Mouse (Mus musculus) midbrain, embryonic 12.5 days (tissue): ENCODE data around the gene Gm32742. TPM values are rescaled to one million over a fixed set of nuclear protein-coding genes. Genes with fewer than 3 reads are reported as not detected.

Source experiments
- ATAC-seq: fragments of 200-750 bp; cut with Nextera tagmentation; 2 replicates; pipeline ENCODE4 v1.8.0; 2017; ENCODE audit warnings: low read depth, moderate TSS enrichment, moderate library complexity; ENCODE audit not compliant: low FRiP score
- H3K27ac ChIP-seq: fragments of 300-500 bp; sonication (generic); replicated peaks from 2 replicates; pipeline ENCODE4 v1.5.1; 2016; ENCODE audit warnings: mild to moderate bottlenecking
- H3K27me3 ChIP-seq: fragments of 300-500 bp; sonication (generic); 2 replicates; pipeline ENCODE4 v1.6.1; 2016; ENCODE audit warnings: mild to moderate bottlenecking
- H3K36me3 ChIP-seq: fragments of 300-500 bp; sonication (generic); 2 replicates; pipeline ENCODE4 v1.6.1; 2016
- H3K4me1 ChIP-seq: fragments of 300-500 bp; sonication (generic); 2 replicates; pipeline ENCODE4 v1.6.1; 2016
- H3K4me2 ChIP-seq: fragments of 300-500 bp; sonication (generic); replicated peaks from 2 replicates; pipeline ENCODE4 v1.6.1; 2016; ENCODE audit warnings: mild to moderate bottlenecking, moderate library complexity
- H3K4me3 ChIP-seq: fragments of 300-500 bp; sonication (generic); 2 replicates; pipeline ENCODE4 v1.5.1; 2016; ENCODE audit warnings: mild to moderate bottlenecking
- H3K9ac ChIP-seq: fragments of 300-500 bp; sonication (generic); replicated peaks from 2 replicates; pipeline ENCODE4 v1.6.1; 2016; ENCODE audit warnings: mild to moderate bottlenecking, moderate library complexity
- H3K9me3 ChIP-seq: fragments of 300-500 bp; sonication (generic); 2 replicates; pipeline ENCODE4 v1.6.1; 2016; ENCODE audit warnings: mild to moderate bottlenecking
- WGBS: fragments of 180-500 bp; shearing (Covaris S2); methylation state at CpG from one replicate; pipeline ENCODE4 v1.1.7; 2016; 5-methylcytosine and 5-hydroxymethylcytosine counted together
- polyA plus RNA-seq: library from polyadenylated mRNA; unstranded; fragments of >200 nt; fragmentation: Nextera tagmentation; extraction: Ambion mirVana; gene quantifications from 2 replicates; pipeline ENCODE4 v1.2.1, GENCODE M21; 2016

Gene Gm32742
- not detected in 2 replicates for polyA plus RNA-seq

DNA sequence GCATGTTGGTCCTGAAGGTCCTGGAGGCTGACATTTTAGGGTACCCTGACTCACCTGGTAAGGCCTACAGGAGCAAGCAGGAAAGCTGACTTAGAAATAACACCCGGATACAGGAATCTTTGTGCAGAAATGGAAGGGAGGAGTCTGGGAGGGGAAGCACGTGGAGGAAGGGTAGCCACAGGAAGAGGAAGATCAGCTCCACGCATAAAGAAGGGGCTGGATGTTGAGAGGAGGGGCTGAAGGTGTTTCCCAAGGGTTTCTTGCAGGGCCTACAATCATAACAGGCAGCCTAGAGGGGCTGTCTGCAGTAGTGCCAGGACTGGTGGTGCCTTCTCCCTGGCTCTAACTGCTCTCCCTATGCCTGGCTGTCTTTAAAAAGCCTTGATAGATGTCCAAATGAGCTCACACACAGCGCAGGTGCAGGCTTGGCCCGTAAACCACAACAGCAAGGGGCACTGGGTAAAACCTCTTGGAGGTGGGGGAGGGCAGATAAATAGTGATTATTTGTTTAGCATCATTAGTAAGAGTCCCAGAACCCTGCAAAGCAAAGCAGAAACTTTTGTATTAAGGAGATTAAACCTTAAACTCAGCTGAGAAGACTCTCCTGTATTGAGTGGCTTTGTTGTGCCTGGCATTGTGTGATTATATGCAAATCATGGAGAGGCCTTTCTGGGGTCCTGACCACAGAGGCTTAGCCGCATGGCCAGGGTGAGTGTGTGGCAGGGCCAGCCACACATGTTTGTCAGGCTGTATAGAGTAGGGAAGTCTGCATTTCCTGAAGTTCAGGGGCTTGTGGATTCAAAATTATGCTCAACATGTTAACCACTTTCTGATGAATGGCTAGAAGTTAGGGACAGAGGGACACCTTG, at the start of gene Gm32742:
Gene Gm32742 (minus strand): TSS at position 206 of the 869 bp plus-strand sequence.
- no peaks in the 10 kb centered on the region for H3K9me3 ChIP-seq
- no peak within 1 kb of the TSS for H3K9ac ChIP-seq
- ATAC-seq: no peak
- H3K4me3 ChIP-seq: no peak within 1 kb of the TSS
- no peak within 1 kb of the TSS for H3K4me2 ChIP-seq
- no peaks in the 10 kb centered on the region; the same call in 1 of the 2 replicates for H3K27me3 ChIP-seq
- no peak within 1 kb of the TSS for H3K27ac ChIP-seq
- no peaks in the 10 kb centered on the region for H3K36me3 ChIP-seq
- 0 out of 2 replicates have a peak, but pooled peaks cover 6% of the 10 kb centered on the region for H3K4me1 ChIP-seq
- 43% methylated on average over 6 of the region's 6 CpGs for WGBS

DNA sequence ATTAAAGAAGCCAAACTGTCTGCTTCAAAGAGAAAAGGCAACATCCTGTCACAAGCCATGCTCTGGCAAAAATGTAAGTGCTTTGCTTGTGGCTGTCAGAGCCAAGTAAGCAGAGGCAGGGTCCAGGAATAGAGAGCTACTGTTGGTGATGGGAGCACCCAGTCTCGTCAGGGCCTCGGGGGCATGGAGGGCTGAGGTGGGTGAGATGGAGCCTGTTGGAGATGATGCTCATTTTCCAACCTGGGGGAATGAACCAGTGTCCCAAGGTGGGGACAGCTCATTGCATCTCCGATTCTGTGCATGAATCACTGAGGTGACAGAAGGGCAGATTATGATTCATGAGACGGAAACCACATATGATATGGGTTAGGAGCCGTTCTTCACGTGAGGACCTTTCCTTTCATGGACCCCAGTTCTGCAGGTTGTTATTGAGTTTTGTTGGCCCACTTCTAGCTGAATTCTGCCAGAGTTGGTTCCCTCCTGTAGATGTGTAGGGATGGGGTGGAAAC, 48.5 kb upstream of the Gm32742 start:
- no peaks in the 10 kb centered on the region for H3K27me3 ChIP-seq
- no peak overlapping the region for H3K4me2 ChIP-seq
- H3K36me3 ChIP-seq: no peaks in the 10 kb centered on the region
- H3K9me3 ChIP-seq: no peaks in the 10 kb centered on the region
- no peak overlapping the region for H3K27ac ChIP-seq
- WGBS: 89% methylated on average over 6 of the region's 6 CpGs
- no peaks in the 10 kb centered on the region for H3K4me1 ChIP-seq
- no peak overlapping the region for H3K9ac ChIP-seq
- no peak for ATAC-seq
- no peak overlapping the region for H3K4me3 ChIP-seq

DNA sequence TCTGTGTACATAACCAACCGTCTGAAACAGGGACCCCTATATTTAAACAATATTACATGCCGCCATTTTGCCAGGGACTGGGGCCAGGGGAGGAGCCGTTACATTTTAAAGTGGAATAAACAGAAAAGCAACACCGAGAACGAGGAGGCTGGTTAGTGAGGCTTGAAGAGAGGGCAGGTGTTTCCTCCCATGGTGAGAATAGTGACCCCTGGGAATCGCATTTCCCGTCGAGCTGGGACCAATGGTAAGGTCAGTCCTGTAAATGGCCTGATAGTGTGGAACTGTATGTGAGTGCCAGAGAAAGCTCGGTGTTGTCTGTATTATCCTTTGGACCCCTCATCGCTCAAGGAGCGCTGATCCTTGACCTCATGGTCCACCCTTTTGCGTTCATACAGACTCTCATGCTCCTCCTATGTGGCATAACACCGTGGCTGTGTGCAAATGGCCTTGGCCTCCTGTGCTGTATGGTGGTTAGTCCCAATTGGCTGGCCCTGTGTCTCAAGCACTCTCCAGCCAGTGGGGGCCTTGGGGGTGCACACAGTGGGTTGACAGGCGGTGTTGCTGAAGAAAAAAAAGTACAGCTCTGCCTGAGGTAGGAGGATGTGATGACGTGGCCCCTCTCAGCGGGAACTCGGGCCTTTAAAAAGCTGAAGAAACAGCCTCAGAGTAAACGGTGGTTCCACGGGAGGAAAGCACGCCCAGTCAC, 47.9 kb upstream of the Gm32742 start, which contains the start of gene Pou2af1:
Gene Pou2af1 (plus strand): TSS at position 686 of the 706 bp plus-strand sequence.
- Histone ChIP-seq H3K4me3 (no peak within 1 kb of the TSS), H3K27ac (no peak within 1 kb of the TSS), H3K36me3 (no peaks in the 10 kb centered on the region), H3K4me1 (no peaks in the 10 kb centered on the region), H3K4me2 (no peak within 1 kb of the TSS), H3K9ac (no peak within 1 kb of the TSS), H3K9me3 (no peaks in the 10 kb centered on the region), H3K27me3 (no peaks in the 10 kb centered on the region)
- ATAC-seq: no peak
- 83% methylated on average over 20 of the region's 20 CpGs for WGBS

DNA sequence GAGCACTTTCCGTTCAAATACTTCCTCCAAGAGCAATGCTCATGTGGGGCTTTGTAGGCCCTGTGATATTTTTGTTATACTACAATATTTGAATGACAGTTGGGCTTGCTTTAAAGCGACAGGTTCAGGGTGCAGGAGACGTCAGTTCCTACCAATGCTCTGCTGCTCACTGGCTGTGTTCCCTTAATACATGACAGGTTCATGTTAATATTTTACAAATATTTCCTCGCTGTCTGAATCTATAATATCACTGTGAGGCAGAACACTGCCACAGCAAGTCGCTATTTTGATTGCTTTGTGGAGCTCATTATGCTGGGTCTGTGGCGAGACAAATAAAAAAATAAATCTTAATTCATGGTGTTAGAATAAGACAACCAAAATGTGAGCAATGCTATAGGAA, 45.9 kb upstream of the Gm32742 start:
- Histone ChIP-seq H3K9ac (no peak overlapping the region), H3K36me3 (no peaks in the 10 kb centered on the region), H3K27me3 (no peaks in the 10 kb centered on the region), H3K4me1 (no peaks in the 10 kb centered on the region), H3K4me3 (no peak overlapping the region), H3K9me3 (no peaks in the 10 kb centered on the region), H3K27ac (no peak overlapping the region), H3K4me2 (no peak overlapping the region)
- WGBS: 75% methylated on average over 6 of the region's 6 CpGs
- no peak for ATAC-seq

DNA sequence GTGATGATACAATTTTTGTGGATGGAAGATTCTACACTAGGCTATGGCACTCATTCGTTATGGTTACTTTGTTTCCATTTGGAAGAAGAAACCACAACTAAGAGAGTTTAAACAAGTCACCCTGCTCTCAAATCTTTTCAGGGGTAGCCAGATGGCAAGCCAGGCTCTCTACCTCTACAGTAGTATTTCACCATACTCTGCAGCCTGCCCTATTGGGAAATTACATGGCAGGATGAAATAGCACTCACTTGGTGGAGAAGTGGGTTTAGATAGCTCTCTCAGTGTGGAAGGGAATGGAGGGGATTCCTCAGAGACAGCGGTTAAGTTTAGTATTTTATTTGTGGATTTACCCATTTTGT, 43.6 kb upstream of the Gm32742 start:
- Histone ChIP-seq H3K9me3 (no peaks in the 10 kb centered on the region), H3K36me3 (no peaks in the 10 kb centered on the region), H3K9ac (no peak overlapping the region), H3K4me1 (no peaks in the 10 kb centered on the region), H3K27ac (no peak overlapping the region), H3K27me3 (no peaks in the 10 kb centered on the region), H3K4me2 (no peak overlapping the region), H3K4me3 (no peak overlapping the region)
- no peak for ATAC-seq
- WGBS: 93% methylated on average over 2 of the region's 2 CpGs

DNA sequence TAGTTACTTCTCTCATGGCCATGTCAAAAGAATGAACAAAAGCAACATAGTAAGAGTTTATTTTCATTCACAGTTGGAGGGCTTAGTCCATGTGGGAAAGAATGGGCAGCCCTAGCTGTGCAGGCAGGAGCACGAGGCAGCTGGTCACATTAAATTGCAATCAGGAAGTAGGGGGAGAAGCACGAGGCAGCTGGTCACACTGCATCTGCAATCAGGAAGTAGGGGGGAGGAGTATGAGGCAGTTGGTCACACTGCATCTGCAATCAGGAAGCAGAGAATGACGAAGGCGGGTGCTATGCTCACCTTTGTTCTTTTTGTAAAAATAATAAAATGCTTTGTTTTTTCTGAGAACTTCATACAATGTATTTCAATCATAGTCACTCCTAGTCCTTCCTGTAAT, 29.5 kb upstream of the Gm32742 start:
- Histone ChIP-seq H3K9me3 (no peaks in the 10 kb centered on the region), H3K4me2 (no peak overlapping the region), H3K27me3 (no peaks in the 10 kb centered on the region), H3K4me3 (no peak overlapping the region), H3K27ac (no peak overlapping the region), H3K4me1 (no peaks in the 10 kb centered on the region), H3K36me3 (no peaks in the 10 kb centered on the region), H3K9ac (no peak overlapping the region)
- 85% methylated on average over 4 of the region's 4 CpGs for WGBS
- ATAC-seq: no peak

DNA sequence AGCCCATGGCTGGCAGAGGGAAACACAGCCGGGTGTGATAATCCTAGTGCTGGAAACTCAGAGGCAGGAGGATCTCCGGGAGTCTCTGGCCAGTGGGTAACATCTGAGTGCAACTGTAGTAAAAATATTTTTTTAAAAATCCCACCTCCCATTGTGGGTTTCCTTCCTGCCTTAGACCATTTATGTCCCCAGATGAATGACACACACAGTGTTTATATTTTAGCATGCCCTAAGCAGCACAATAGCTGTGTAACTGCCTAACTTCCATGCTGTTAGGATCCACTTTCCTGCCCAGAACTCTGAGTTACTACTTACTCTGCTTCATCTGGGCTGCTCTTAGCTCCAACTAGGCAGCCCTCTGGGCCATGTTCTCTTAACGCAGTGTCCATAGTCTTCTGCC, 25.3 kb upstream of the Gm32742 start:
- Histone ChIP-seq H3K4me2 (no peak overlapping the region), H3K9me3 (no peaks in the 10 kb centered on the region), H3K27me3 (no peaks in the 10 kb centered on the region), H3K27ac (no peak overlapping the region), H3K4me1 (no peaks in the 10 kb centered on the region), H3K36me3 (no peaks in the 10 kb centered on the region), H3K9ac (no peak overlapping the region), H3K4me3 (no peak overlapping the region)
- WGBS: 89% methylated on average over 3 of the region's 3 CpGs
- no peak for ATAC-seq

DNA sequence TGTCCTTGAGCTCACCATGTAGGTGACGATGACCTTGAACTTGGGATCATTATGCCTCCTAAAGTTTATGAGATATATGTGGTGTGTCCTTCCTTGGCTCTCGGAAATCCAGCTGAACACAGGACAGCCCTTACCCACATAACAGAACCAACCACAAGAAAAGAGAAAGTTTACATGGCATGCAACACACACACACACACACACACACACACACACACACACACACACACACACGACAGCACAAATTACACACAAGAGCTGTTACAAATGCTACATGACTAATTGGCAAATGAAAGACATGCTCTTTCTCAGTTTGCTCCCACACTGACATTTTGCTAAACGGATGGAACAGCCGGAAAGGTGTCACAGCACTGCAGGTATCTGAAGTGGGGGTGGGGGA, 20.6 kb upstream of the Gm32742 start:
- ATAC-seq: no peak
- Histone ChIP-seq H3K9me3 (no peaks in the 10 kb centered on the region), H3K27ac (no peak overlapping the region), H3K36me3 (no peaks in the 10 kb centered on the region), H3K27me3 (no peaks in the 10 kb centered on the region), H3K4me3 (no peak overlapping the region), H3K9ac (no peak overlapping the region), H3K4me1 (no peaks in the 10 kb centered on the region), H3K4me2 (no peak overlapping the region)
- WGBS: 80% methylated on average over 5 of the region's 5 CpGs

DNA sequence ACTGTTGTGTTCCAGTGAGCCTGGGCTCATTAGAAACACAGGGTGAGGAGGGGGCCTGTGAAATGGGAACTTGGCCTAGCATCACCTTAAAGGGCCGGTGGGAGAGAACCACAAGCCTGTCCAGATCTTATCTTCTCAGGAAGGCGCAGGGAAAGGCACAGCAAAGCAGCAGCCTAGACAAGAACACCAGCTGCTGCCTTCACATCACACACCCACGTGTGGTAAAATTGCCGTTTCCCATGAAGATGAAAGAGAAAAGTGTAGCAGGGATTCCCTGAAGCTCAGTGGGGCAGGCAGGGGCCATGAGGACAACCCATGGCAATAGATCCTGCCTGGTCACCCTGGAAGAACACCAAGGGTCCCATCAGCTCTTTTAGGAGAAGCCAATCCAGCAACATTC, 20.1 kb upstream of the Gm32742 start:
- Histone ChIP-seq H3K36me3 (no peaks in the 10 kb centered on the region), H3K4me3 (no peak overlapping the region), H3K27me3 (no peaks in the 10 kb centered on the region), H3K4me1 (no peaks in the 10 kb centered on the region), H3K9ac (no peak overlapping the region), H3K4me2 (no peak overlapping the region), H3K27ac (no peak overlapping the region), H3K9me3 (no peaks in the 10 kb centered on the region)
- WGBS: 84% methylated on average over 4 of the region's 4 CpGs
- ATAC-seq: no peak

DNA sequence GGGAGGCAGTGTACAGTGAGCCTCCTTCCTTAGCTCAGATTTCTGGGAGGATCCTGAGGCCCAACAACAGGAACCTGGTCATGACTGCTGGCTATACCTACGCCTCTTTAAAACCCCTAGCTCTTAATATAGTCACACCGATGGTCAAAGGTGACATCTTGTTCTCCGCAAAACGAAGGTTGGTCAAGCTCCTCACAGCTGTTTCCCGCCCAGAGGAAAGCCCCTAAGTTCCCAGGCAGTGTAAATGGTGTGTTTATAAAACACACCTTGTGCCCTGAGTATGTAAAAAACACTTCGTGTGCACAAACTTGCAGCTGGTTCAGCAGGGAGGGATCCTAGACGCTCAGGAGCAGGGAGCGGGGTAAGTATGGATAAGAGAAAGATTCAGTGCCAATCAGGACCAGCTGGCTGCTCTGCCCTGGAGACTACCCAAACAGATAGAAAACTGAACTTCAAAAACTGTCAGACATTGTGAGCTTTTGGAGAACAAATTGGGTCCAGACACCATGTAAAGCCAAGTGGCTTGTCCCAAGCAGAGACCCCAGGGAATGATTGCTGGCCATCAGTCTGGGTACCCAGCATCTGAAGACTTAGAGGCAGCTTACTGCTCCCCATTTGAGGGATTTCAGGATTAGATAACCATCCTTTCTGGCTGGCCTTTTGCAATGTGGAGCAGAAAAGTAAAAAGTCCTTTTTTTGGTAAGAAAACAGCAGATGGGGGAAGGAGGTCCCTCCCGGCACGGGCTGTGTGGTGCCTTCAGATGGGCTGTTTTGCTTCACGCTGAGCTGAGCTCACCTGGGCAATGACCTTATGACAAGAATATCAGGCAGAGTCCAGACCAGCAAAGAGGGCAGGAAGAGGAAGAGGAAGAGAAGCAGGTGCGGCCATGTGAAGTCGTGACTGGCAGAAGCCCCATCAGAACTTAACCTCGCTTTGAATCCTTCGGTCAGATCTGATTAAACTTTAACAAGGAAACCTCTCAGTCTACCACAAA, 17.7 kb upstream of the Gm32742 start:
- WGBS: 84% methylated on average over 15 of the region's 15 CpGs

DNA sequence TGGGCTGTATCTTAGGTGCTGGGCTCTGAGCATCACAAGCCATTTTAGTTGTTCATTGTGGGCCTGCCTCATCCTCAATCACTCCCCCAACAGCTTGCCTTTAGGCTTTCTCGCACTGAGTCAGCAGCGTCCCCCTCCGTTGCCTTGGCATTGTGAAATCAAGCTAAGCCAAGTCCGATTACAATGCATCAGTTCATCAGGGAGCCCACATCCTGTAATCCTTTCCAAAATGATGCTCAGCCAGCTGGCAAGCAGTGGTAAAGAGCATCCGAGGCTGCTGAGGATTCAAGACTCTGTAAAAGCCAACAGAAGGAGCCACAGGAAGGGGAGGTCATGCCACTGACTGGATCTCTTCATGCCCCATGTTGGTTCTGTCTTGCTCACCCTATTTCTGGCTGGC, 15.3 kb upstream of the Gm32742 start:
- WGBS: 60% methylated on average over 5 of the region's 5 CpGs
- H3K9me3 ChIP-seq: no peaks in the 10 kb centered on the region
- no peak overlapping the region for H3K4me3 ChIP-seq
- no peak overlapping the region for H3K27ac ChIP-seq
- H3K4me2 ChIP-seq: no peak overlapping the region
- no peaks in the 10 kb centered on the region for H3K36me3 ChIP-seq
- no peak for ATAC-seq
- H3K27me3 ChIP-seq: no peaks in the 10 kb centered on the region
- H3K4me1 ChIP-seq: no peaks in the 10 kb centered on the region
- H3K9ac ChIP-seq: no peak overlapping the region

More for the DNA sequence above, 17.7 kb upstream of the Gm32742 start:
- no peak overlapping the region for H3K4me3 ChIP-seq
- H3K4me2 ChIP-seq: no peak overlapping the region
- H3K27me3 ChIP-seq: no peaks in the 10 kb centered on the region
- no peaks in the 10 kb centered on the region for H3K9me3 ChIP-seq
- H3K4me1 ChIP-seq: no peaks in the 10 kb centered on the region
- H3K27ac ChIP-seq: no peak overlapping the region
- ATAC-seq: no peak
- no peaks in the 10 kb centered on the region for H3K36me3 ChIP-seq
- H3K9ac ChIP-seq: no peak overlapping the region
